Mouse (Mus musculus): Measurements from ENCODE around the gene Mgat1. TPM values are rescaled to one million over a fixed set of nuclear protein-coding genes. Genes with fewer than 3 reads are reported as not detected.

Mgat1 gene
- total and polyA plus RNA-seq, 3 experiments = 67.7 to 83.2 (median 80.9) TPM

DNA sequence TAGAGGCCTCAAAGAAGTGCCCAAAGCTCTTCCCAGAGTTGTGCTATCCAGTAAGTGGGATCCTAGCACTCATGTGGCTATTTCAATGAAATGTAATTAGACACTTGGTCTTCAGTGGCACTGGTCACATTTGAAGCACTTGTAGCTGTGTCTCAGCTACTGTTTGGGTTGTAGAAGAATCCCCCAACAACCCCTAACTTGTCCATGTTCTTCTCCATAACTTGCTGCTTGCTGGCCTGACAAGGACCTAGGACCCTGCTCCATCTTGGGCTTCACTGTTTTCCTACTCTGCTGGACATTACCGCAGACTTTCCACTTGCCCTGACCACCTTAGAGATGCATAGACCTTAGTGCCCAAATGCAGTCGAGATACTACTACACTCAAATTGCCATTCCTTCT lies 41.9 kb upstream of the Mgat1 start:
- Histone ChIP-seq H3K36me3 (replicated peaks in 1 of 2; ENCODE audit: control insufficient read depth in 1 of 2, insufficient read depth in 1 of 2, low read length in 1 of 2) (peaks cover 8 to 19% of the 10 kb centered on the region in 2 experiments), H3K4me2 (ENCODE audit: insufficient read depth, low read depth, poor library complexity, severe bottlenecking) (peak overlapping the region; percentile 99), H3K9me3 (replicated peaks; ENCODE audit: low read length) (peaks cover 7% of the 10 kb centered on the region), H3K4me3 (replicated peaks in 1 of 3; ENCODE audit: low read depth in 2 of 3, low read length in 2 of 3, poor library complexity in 1 of 3) (peak overlapping the region; percentile 63 to 77 (median 71)), H3K4me1 (ENCODE audit: control insufficient read depth in 1 of 2, insufficient read depth in 2 of 2) (peaks cover 5 to 41% of the 10 kb centered on the region in 2 experiments), H3K79me2 (replicated peaks; ENCODE audit: control insufficient read depth, extremely low read depth, insufficient read depth, poor library complexity, severe bottlenecking) (peaks cover 19% of the 10 kb centered on the region), H3K9ac (ENCODE audit: insufficient read depth, low read depth) (peak overlapping the region; percentile 95), H3K27me3 (replicated peaks) (no peaks in the 10 kb centered on the region), H3K27ac (ENCODE audit: insufficient read depth, low read depth) (peak overlapping the region; percentile 94; the same call in 1 of the 2 replicates)
- no peak for TF ChIP-seq MXI1 (IDR thresholded peaks at IDR 0.05; ENCODE audit: low read depth, low read length)
- peak; percentile 11; the same call in 1 of the 2 replicates for TF ChIP-seq MEF2A (IDR thresholded peaks at IDR 0.05; ENCODE audit: borderline replicate concordance, low read depth, low read length)
- TF ChIP-seq EP300 (IDR thresholded peaks at IDR 0.05; ENCODE audit: low read length) = peak; percentile 2; the same call in 1 of the 2 replicates
- dilution Hi-C loops (cut with MboI; ENCODE audit: extremely low pct_ligation_motif_present, extremely low pct_unique_long_range_greater_than_20kb, low sequenced_read_pairs) = no loop called here
- in situ Hi-C loops (cut with MboI; ENCODE audit: low pct_ligation_motif_present, low pct_unique_long_range_greater_than_20kb, low sequenced_read_pairs) = no loop called here
- DNase-seq (ENCODE audit: extremely low read depth) = no peak

DNA sequence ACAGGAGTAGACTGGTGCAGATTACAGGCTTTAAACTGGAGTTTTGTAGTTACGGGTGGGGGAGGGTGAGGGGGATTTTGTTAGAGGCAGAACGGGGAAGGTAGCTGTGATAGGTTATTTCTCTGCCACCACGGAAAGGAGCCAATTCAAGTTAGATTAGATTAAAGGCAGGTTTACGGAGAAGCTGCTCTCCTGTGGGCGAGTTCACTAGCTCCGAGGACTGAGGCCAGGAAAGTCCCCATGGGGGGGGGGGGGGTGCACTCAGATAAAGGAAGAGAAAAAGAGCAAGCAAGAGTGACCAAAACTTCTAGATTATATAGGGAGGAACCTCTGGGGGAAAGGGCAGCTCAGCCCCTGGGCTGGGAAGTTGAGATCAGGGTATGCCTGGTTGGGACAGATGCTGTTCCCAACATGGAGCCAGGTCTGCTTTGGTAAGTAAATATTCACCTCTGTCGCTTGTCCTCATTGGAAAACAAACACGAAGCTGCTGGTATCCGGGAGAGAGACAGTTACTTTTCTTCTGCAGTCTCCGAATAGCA lies 41.4 kb upstream of the Mgat1 start:
- Histone ChIP-seq H3K4me1 (ENCODE audit: control insufficient read depth in 1 of 2, insufficient read depth in 2 of 2) (peaks cover 5 to 46% of the 10 kb centered on the region in 2 experiments), H3K4me2 (ENCODE audit: insufficient read depth, low read depth, poor library complexity, severe bottlenecking) (peak overlapping the region; percentile 99), H3K27ac (ENCODE audit: insufficient read depth, low read depth) (peak overlapping the region; percentile 94; the same call in 1 of the 2 replicates), H3K9ac (ENCODE audit: insufficient read depth, low read depth) (peak overlapping the region; percentile 95), H3K9me3 (replicated peaks; ENCODE audit: low read length) (peaks cover 5% of the 10 kb centered on the region), H3K36me3 (replicated peaks in 1 of 2; ENCODE audit: control insufficient read depth in 1 of 2, insufficient read depth in 1 of 2, low read length in 1 of 2) (peaks cover 8 to 22% of the 10 kb centered on the region in 2 experiments), H3K79me2 (replicated peaks; ENCODE audit: control insufficient read depth, extremely low read depth, insufficient read depth, poor library complexity, severe bottlenecking) (peaks cover 24% of the 10 kb centered on the region), H3K4me3 (replicated peaks in 1 of 3; ENCODE audit: low read depth in 2 of 3, low read length in 2 of 3, poor library complexity in 1 of 3) (peak overlapping the region; percentile 63 to 77 (median 71)), H3K27me3 (replicated peaks) (no peaks in the 10 kb centered on the region)
- TF ChIP-seq NELFE (IDR thresholded peaks at IDR 0.05; ENCODE audit: low read depth, low read length) (no peak), CHD2 (IDR thresholded peaks at IDR 0.05; ENCODE audit: low read length) (peak; percentile 74), EP300 (IDR thresholded peaks at IDR 0.05; ENCODE audit: low read length) (0 out of 2 replicates have a peak, but pooled peaks have one; percentile 18), MXI1 (IDR thresholded peaks at IDR 0.05; ENCODE audit: low read depth, low read length) (no peak)
- peak; percentile 40 for DNase-seq (ENCODE audit: extremely low read depth)
- in situ Hi-C loops (cut with MboI; ENCODE audit: low pct_ligation_motif_present, low pct_unique_long_range_greater_than_20kb, low sequenced_read_pairs) = no loop called here
- dilution Hi-C loops (cut with MboI; ENCODE audit: extremely low pct_ligation_motif_present, extremely low pct_unique_long_range_greater_than_20kb, low sequenced_read_pairs) = no loop called here

DNA sequence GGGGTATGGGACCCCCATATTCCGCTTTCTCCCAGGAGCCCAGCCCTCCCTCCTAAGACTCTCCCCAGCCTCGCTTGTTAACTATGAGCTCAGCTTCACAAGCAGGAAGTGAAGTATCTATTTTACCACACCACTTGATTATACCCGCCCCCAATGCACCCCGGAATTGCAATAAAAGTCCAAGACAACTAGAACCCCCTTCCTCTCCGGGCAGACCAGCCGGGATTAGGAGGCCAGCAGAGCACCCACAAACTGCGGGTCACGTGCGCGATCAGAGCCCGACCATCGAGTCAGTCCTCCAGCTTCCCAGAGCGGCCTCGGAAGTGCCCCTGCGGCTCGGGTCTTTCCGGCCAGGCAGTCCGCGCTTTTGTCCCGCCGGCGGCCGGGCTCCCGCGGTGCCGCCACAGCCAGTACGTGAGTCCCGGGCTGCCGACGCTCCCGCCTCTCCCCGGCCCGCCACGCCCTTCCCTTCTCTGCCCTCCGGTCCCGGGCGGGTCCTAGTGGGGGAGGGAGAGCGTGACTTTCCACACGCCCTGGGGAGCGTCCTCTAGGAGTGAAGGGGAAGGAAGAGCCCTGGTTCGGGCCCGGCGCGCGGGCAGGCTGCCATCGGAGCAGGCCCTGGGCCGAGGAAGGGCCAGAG lies 40.7 kb upstream of the Mgat1 start, which contains the start of gene Zfp62:
TSS of gene Zfp62 (plus strand) at position 164 of the 640 bp plus-strand sequence.
- Histone ChIP-seq H3K4me3 (replicated peaks in 1 of 3; ENCODE audit: low read depth in 2 of 3, low read length in 2 of 3, poor library complexity in 1 of 3) (peak within 1 kb of the TSS; percentile 63 to 77 (median 71)), H3K4me2 (ENCODE audit: insufficient read depth, low read depth, poor library complexity, severe bottlenecking) (peak within 1 kb of the TSS; percentile 99), H3K4me1 (ENCODE audit: control insufficient read depth in 1 of 2, insufficient read depth in 2 of 2) (peaks cover 5 to 51% of the 10 kb centered on the region in 2 experiments), H3K36me3 (replicated peaks in 1 of 2; ENCODE audit: control insufficient read depth in 1 of 2, insufficient read depth in 1 of 2, low read length in 1 of 2) (peaks cover 8 to 24% of the 10 kb centered on the region in 2 experiments), H3K79me2 (replicated peaks; ENCODE audit: control insufficient read depth, extremely low read depth, insufficient read depth, poor library complexity, severe bottlenecking) (peaks cover 29% of the 10 kb centered on the region), H3K27me3 (replicated peaks) (no peaks in the 10 kb centered on the region), H3K9me3 (replicated peaks; ENCODE audit: low read length) (peaks cover 5% of the 10 kb centered on the region), H3K9ac (ENCODE audit: insufficient read depth, low read depth) (peak within 1 kb of the TSS; percentile 95), H3K27ac (ENCODE audit: insufficient read depth, low read depth) (peak within 1 kb of the TSS; percentile 94)
- in situ Hi-C loops (cut with MboI; ENCODE audit: low pct_ligation_motif_present, low pct_unique_long_range_greater_than_20kb, low sequenced_read_pairs) = no loop called here
- dilution Hi-C loops (cut with MboI; ENCODE audit: extremely low pct_ligation_motif_present, extremely low pct_unique_long_range_greater_than_20kb, low sequenced_read_pairs) = no loop called here
- peak; percentile 91 for DNase-seq (ENCODE audit: extremely low read depth)
- TF ChIP-seq TBP (conservative IDR thresholded peaks at IDR 0.05; ENCODE audit: low read depth, low read length) (peak; percentile 73), ZMIZ1 (IDR thresholded peaks at IDR 0.05; ENCODE audit: low read depth, low read length) (no peak; the same call in none of the 2 replicates), MAZ (IDR thresholded peaks at IDR 0.05; ENCODE audit: low read depth, low read length) (peak; percentile 67; the same call in 1 of the 2 replicates), EP300 (IDR thresholded peaks at IDR 0.05; ENCODE audit: low read length) (peak; percentile 9; the same call in 1 of the 2 replicates), ZNF384 (IDR thresholded peaks at IDR 0.05; ENCODE audit: low read depth, low read length) (no peak), CHD2 (IDR thresholded peaks at IDR 0.05; ENCODE audit: low read length) (peak; percentile 82), GABPA (IDR thresholded peaks at IDR 0.05; ENCODE audit: insufficient replicate concordance, low read depth, low read length) (peak; percentile 78; the same call in 1 of the 2 replicates), USF2 (conservative IDR thresholded peaks at IDR 0.05; ENCODE audit: low read depth, low read length) (peak; percentile 88), SMC3 (IDR thresholded peaks at IDR 0.05; ENCODE audit: low read depth, low read length) (no peak; the same call in 1 of the 2 replicates), MAFK (IDR thresholded peaks at IDR 0.05; ENCODE audit: insufficient replicate concordance, low read length) (0 out of 2 replicates have a peak, but pooled peaks have one; percentile 19), CTCF (conservative IDR thresholded peaks at IDR 0.05 in 1 of 2, IDR thresholded peaks at IDR 0.05 in 1 of 2; ENCODE audit: low read depth in 2 of 2, low read length in 2 of 2) (no peak), BHLHE40 (IDR thresholded peaks at IDR 0.05; ENCODE audit: low read depth, low read length) (peak; percentile 100), IRF4 (IDR thresholded peaks at IDR 0.05; ENCODE audit: low read depth, low read length) (no peak; the same call in 1 of the 2 replicates), POLR2A (IDR thresholded peaks at IDR 0.05; ENCODE audit: low read depth, low read length) (peak; percentile 77; the same call in 1 of the 2 replicates), NRF1 (IDR thresholded peaks at IDR 0.05; ENCODE audit: low read depth, low read length) (peak; percentile 44), MAX (IDR thresholded peaks at IDR 0.05; ENCODE audit: low read length) (peak; percentile 97), PAX5 (IDR thresholded peaks at IDR 0.05; ENCODE audit: low read length) (no peak), POLR2AphosphoS2 (IDR thresholded peaks at IDR 0.05; ENCODE audit: low read depth, low read length) (0 out of 2 replicates have a peak, but pooled peaks have one; percentile 47), RCOR1 (conservative IDR thresholded peaks at IDR 0.05; ENCODE audit: low read depth, low read length) (peak; percentile 51), JUND (conservative IDR thresholded peaks at IDR 0.05; ENCODE audit: low read depth, low read length) (no peak)
